Mouse (Mus musculus) layer of hippocampus, postnatal 25 days (tissue): ENCODE results near the gene Sbf2. TPM values are rescaled to one million over a fixed set of nuclear protein-coding genes. Genes with fewer than 3 reads are reported as not detected.

Experiments
- DNase-seq, 2 experiments: peaks; one replicate each; pipeline ENCODE4 v3.0.0; 2022; ENCODE audit warnings: mixed read lengths in 2 of 2, low spot score in 1 of 2; ENCODE audit errors: extremely low spot score in 1 of 2
- total RNA-seq, 2 experiments: library from RNA; stranded (reverse); gene quantifications; 2 replicates each; pipeline ENCODE4 v1.2.3; 2021

The Sbf2 gene
- total RNA-seq, 2 experiments from 2014 or later: 62.9 to 76.0 TPM

DNA sequence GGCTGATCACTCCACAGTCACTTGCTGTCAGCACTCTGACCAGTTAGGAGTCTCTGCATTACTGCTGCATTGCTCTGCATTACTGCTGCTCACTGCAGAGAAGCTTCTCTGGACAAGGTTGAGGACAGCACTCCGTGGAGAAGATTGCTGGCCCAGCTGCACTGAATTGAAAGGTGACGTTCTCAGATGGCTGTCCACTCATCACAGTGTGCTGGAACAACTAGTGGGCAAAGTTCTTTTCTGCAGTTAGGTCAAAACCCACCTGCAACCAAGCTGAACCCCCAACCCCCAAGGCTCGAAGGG is 328.9 kb downstream of the Sbf2 start:
- DNase-seq: no peak

DNA sequence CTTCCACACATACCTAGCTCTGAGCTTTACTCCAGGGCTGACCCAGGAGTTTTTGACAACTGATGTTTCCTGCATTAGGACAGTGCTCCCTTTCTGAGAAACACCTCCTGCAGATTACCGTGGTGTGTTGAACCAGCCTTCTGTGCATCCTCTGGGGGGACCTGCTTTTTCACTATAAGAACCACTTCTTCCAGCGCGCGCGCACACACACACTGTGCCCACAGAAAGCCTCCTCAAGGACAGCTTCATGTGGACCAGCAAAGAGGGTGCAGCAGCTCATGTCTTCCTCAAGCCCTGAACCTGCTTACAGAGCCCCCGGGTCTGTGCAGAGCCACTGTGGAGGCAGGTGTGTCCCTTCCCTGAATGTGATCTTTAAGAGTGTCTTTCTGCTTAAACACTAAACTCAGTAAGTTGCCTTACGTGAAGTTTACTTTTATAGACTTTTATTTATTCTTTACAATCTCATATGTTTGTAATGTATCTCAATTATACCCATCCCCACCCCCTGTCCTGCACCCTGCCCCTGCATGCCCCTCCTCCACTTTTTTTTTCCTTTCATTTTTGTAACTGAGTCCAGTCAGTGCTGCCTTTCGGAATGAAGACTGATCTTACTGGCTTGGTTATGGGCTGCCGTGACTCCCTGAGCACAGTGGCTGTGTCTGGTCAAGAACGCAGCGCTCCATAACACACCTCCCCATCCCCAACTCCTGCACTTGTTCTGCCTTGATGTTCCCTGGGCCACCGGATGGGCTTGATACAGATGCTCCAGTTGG is 329.5 kb downstream of the Sbf2 start:
- no peak for DNase-seq

DNA sequence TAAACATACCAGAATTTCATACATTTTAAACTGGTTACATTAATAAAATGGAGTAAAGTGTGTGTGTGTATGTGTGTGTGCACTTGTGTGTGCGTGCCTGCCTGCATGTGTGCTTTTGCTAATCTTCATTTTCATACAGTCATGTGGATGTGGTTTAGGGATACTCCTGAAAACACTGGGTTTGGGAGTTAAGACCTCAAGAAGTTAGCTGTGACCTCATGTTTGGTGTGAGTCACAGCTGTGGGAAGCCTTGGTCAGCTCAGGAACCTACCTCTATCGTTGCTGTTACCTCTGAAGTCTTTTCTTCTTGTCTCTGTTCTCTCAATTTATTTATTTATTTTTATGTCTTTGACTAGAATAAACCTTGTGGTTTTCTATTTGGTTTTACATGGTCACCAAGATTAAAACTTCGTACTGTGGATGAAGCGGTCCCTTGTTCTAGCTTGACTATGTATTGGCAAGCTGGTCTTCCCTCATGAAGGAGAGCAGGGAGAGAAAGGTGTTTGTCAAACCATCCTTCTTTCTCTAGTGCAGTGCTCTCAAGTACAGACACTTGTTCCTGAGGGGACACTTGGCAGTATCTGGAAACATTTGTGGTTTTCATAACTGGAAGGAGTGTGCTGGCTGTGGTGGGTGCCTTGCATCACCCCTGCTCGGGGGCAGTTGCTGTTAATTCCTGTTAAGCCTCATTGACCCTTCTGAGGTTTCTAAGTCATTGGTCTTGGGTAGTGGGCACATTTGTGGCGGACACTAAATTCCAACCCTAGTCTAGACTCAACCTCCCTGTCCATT is 331.0 kb downstream of the Sbf2 start:
- DNase-seq: no peak

DNA sequence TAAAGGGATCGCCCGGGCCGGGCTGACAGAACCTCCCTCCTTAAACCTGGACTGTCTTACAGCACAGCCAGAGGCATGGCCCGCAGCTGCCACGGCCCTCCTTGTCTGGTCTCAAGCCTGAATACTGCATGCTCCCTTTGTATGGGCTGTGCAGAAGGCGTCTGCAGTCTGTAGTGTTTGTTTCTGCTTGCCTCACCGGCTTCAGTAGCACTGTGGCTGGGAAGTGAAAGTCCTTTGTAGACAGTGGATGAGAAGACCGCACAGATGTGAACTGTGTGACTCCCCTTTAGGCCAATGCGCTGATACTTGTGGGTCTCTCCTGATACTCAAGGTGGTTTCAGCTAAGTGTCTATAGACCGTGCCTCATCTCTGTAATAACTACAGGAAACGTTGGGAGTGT is 331.9 kb downstream of the Sbf2 start:
- no peak for DNase-seq

DNA sequence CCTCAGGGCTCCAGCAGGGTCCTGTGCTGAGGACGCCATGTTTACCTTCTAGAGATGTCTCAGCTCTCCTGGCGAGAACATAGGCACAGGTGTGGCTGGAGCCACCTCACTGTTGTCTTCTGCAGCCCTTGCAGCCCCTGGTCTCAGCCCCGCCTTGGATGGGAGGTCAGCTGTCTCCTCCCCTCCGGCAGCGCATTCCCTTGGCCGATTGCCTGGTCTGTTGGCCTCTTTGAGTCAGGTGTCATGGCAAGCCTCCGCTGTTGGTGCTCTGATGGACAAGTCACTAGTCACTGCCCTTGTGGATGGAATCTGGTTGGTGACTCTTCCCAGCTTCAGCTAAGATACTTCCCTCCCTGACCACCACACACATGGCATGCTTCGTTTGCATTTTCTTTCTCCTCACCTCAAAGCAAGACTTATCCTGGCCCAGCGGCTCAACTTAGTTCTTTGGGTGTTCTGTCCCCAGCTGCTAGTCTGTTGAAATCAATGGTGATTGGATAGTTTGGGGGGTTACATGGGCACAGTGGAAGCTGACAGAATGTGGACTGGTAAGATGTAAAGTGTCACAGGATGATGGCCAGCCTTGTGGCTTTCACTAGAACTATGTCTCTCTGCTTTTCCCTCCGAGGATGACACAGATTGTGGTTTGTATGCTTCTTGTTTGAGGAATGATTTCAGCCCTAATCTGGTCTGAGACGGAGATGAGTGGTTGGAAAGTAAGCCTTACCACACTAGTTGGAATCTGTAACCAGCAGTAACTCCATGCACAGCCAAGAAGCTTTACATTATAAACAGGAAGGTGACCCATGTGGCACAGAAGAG is 333.1 kb downstream of the Sbf2 start:
- no peak for DNase-seq

DNA sequence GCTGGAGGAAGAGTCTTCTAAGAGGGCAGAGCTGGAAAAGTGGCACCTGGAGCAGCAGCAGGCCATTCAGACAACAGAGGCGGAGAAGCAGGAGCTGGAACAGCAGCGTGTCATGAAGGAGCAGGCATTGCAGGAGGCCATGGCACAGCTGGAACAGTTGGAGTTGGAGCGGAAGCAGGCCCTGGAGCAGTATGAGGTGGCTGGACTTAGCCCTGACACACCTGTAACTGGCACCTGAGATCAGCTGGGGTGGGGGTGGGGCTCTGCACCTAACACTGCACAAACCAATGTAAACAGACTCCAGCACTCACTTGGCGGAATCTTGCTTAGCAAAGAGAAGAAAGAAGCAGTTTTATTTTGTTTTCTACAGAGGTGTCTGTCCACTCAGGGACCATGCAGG is 335.5 kb downstream of the Sbf2 start:
- no peak for DNase-seq

DNA sequence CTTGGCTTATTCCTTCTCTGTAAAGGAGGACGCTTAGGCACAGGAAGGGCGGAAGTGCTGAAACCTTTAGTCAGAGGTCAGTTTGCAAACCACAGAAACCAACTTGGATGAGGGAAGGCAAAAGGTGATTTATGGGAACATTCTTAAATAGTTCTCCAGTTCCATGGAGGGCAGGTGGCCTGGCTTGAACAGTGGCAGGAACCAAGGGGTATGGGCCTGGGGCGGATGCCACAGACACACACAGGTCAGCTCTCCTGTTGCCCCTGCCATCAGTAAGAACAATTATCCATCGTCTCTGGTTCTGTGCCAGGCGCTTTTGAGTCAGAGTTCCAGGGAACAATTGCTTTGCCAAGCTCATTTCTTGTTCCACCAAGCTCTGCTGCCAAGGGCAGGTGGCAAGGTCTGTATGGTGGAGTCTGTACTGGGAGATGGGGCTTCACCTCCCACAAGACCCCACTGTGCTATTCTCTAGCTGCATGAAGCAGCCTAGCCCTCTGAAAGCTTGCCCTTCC is 336.9 kb downstream of the Sbf2 start:
- no peak for DNase-seq

DNA sequence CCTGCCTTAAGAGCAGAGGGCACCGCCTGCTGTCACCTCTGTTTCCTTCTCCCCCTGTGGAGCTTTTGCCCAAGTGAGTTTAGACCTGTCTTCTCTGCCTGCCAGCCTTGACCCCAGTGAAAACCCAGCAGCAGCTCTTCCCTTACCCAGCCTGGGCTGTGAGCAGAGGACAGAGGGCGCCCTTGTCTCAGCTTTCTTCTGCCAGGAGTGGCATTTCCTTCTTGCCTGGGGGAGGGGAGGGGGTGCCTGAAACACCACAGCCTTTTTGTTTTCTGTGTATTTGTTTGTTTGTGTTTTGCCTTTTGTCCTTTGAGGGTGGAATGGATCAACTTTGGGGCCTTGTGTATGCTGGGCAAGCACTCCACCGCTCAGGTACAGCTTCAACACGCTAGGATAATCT is 342.3 kb downstream of the Sbf2 start:
- no peak for DNase-seq

DNA sequence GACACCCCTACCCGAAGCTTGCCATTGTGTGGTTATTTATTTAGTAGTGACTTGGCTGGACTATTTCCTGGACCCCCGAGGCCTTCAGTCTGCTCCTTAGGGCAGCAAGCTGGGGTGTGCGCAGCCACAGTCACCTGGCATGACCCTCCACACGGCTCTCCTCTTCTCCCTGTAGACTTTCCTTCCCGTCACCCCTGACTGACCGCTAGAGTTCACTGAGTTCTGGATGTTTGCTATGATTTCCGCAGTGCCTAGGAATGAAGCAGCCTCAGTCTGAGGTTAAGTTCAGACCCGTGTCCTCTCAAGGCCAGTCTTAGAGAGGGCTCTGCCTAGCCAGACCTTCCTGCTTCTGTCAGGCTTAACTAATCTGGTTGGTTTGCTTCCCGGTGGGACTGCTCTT is 342.9 kb downstream of the Sbf2 start:
- DNase-seq: no peak

DNA sequence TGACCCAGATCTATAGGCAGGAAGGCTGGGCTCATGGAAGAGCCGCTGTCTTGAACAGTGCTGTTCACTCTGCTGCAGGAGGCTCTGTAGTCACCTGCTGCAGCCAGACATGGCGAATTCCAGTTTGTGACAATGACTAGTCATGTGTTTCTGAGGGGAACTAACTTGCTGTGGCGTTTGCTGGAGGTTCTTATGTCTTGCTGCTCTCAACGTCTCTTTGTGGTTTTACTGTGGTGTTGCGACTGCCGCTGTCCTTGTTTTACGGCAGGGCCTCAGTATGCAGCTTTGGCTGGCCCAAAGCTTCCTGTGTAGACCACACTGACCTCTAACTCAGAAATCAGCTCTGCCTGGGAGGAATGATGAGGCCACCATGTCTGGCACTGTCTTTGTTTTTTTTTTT is 344.3 kb downstream of the Sbf2 start:
- DNase-seq: no peak

DNA sequence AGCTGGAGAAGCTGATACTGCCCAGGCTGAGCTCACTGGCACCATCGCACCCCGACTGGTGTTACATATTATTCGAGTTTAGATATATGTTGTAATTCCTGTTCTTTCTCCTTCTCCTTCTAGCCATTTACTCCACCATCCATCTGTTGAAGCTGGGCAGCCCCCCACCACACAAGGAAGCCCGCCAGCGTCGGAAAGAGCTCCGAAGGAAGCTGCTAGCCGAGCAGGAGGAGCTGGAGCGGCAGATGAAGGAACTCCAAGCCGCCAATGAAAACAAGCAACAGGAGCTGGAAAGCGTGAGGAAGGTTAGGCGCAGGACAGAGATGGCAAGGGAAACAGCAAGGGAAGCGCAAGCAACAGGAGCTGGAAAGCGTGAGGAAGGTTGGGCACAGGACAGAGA is 344.9 kb downstream of the Sbf2 start:
- no peak for DNase-seq

DNA sequence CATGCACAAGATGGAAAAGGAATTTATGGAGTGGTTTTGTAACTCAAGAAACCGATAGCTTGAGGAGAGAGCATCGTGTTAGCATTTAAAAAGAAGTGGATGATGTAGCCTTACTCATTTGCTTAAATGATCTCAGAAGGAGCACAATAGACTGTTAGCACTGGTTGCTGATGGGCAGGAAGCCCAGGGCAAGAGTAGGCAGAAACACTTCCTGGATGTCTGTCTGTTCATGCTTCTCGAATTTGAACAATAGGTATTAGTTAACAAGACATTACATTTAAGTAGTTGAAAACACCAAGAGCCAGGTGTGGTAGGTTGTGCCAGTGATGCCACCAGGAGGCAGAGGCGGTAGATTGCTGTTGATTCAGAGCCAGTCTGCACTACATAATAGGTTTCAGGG is 346.2 kb downstream of the Sbf2 start:
- no peak for DNase-seq

DNA sequence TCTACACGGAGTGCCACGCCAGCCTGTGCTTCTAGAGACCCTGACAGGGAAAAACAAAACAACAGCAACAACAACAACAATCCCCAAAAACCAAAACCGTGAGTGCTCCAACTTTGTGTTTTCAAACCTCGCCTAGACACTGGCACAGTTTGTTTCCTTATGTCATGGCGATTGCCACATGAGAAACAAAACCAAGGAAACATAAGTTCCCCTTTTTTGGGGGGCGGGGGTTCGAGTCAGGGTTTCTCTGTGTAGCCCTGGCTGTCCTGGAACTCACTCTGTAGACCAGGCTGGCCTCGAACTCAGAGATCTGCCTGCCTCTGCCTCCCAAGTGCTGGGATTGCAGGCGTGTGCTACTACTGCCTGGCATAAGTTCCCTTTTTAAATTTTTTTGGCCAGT is 346.7 kb downstream of the Sbf2 start:
- DNase-seq: no peak

DNA sequence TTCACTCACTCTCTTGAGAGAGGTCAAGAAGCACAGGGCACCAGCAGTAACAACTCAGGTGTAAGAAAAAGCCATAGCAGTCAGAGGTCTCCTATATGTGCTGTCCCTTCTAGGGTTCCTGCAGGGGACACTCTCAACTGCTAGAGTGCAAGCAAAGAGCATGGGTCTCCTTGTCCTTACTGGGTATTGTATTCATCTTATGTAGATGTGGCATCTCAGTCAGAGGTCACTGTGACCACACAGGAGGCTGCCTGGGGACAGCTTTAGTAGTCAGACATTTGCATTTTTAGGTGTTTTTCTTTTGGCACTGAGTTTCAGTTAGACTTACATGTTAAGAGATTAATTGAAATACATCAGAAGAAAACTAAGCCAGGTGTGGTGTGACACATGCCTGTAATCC is 347.7 kb downstream of the Sbf2 start:
- no peak for DNase-seq

DNA sequence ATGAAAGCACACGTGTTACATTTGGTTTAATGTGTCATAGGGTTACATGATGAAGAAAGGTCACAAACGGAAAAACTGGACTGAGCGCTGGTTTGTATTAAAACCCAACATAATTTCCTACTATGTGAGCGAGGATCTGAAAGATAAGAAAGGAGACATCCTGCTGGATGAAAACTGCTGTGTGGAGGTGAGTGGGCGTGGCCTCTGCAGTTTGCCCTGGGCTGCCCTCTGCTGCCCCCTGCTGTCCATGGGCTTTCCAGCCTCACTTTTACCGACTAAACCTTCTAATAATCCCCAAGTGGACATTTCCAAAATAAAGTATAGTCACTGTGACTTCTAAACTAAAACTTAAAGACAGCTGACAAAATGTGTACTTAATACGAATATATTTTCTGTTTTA is 348.9 kb downstream of the Sbf2 start:
- peak; percentile 73 to 93 for DNase-seq

DNA sequence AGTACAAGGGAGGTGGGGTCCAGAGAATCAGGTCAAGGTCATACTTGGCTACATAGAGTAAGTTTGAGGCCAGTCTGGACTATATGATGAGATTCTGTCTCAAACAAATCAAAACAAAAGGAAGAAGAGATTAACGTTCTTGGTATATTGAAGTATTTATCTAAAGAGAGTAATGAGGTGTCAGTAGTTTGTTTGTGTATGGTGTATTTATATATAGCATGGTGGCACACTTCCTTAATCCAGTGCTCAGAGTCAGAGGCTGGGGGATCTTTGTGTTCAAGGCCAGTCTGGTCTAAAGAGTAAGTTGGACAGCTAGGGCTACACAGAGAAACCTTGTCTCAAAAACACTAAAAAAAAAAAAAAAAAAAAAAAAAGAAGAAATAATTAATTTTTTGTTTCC is 351.2 kb downstream of the Sbf2 start:
- DNase-seq: no peak

DNA sequence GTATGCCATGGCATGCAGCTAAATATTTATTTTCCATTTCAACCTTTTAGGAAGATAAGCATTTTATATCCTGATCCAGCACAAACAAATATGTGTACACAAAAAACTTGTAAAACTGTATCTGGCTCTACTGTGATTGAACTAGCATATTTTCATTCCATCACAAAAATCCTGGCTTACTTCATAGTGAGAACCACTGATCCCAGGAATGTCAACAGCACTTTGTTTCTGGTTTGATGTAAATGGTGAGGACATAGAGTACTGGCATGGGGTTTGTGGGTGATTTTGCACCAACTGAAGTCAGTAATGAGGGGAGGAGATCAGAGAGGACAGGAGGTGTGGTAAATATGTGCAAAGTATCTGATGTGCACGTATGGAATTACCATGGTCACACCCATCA is 352.1 kb downstream of the Sbf2 start:
- DNase-seq: no peak

DNA sequence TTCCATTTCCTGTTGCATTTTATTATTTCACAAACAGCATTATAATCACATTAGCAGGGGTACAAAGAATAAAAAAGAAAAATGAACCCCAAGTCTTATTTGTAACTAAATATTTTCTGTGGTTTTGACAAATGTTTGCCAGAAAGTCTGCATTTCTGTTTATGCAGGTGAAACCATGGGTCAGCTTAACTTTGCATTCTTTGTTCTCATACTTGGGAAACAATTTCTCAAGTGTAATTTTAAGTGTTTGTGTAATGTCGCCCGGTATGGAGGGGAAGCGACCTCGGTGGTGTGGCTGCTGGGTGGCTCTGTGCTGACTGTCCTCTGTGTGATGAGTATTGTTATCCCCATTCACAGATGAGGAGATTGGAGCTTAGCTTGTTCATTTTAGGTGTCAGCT is 352.9 kb downstream of the Sbf2 start:
- no peak for DNase-seq

DNA sequence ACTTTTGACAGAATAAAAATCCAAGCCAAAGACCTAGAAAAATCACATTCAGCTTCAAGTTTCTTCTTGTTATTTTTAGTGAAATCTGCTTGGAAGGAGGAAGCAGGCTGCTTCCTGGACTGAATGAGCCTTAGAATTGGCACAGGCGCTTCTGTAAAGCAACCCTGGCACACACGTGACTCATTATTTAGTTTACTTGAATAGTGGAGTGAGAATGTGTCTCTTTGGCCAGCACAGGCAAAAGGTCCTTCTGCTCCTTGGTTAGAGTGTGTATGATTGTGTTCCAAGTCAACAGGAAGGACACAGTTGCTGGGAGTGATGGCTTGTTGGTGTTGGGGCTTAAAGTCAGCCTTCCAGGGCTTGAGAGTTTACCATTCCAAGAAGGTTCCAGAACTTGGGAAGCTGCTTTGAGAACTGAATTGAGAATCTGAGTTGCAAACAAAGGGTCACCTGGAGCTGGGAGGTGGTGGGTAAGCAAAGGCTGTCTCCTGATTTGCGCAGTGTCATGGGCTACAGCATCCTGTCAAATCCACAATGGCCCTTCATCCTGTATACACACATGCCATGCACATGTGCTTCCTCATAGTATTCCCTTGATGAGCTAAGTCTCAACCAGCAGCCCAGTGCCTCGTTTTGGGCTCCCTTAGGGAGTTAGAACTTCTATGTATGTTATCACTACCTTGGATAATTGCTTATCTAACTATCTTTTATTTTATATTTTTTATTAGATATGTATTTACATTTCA is 354.6 kb downstream of the Sbf2 start:
- DNase-seq: no peak

DNA sequence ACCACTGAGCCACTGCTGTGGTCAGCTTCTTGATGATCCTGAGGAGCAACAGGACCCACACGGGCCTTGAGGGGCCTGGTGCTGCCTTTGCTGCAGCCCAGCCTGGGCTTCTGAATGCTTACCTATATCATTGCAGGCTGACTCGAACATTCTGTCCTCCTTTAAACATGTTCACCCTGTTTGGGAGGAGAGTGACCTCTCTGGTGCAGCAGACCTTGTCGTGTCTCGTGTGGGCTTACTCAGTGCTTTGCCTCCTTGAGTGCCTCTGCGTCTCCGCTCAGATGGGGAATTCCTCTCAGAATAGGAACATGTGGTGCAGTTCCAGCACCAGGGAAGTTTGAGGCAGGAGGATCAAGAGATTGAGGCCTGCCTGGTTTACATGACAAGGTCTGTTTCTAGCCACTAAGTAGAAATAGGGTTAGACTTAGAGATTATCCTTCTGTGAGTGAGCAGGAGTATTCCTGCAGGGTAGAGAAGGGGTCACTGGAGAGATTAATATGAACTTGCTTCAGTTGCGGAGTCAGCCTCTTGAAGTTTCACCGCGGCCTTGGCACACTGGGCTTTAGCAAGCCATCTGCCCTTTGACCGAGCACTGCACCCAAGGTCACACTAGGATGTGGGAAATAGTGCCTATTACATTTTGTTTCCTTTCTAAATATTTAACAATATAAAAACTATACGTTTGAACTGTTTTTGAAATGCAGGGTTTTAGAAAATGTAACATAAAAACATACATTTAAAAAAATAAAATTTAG is 356.3 kb downstream of the Sbf2 start:
- DNase-seq: no peak
